In the genomic region with DNA sequence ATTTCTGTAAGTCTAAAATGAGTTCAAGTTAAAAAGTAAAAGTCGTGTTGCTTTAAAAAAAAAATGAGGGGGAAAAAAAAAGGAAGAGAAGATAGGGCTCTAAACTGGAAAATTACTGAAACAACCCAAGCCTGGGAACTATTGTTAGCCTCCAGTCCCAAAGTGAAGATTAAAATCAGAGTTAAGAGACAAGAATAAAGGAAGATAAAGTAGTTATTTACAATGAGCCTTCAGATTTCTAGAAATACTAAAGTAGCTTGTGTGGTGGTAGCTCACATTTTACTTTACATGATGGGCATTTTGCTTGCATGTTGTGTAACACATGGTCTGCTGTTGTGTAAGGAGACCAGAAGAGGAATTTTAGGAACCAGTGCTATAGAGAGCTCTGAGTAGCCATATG, we compare ENCODE assay signal across 25 mouse cellular contexts.
DNase-seq lines count a peak whose midpoint lies in the region; ATAC-seq and TF ChIP-seq lines count a peak whose summit lies in the region.
"Had no signal": no experiment of that assay in that cellular context is flagged by ENCODE, and none has a peak within 500 bp of the region (broad histone marks: within the 10 kb centered on the region; RNA-seq: fewer than 3 reads in every experiment).

No protein-coding gene starts in this region.

- H3K27ac ChIP-seq in left cerebral cortex, adult 2 months, result peak overlapping the region; percentile 76
- H3K27ac ChIP-seq: forebrain, embryonic 10.5 days; forebrain, embryonic 13.5 days; heart, embryonic 10.5 days; heart, embryonic 13.5 days; hindbrain, embryonic 14.5 days had no signal

- peak; percentile 91 for ATAC-seq in frontal cortex, adult (ENCODE audit: low TSS enrichment)
- peak; percentile 31; the same call in 1 of the 2 replicates for ATAC-seq in megakaryocyte progenitor cell, adult 5-6 weeks (replicated peaks; ENCODE audit: poor library complexity)
- ATAC-seq: activated CD4-positive, CD25-positive, alpha-beta regulatory T cell, adult 4 months; forebrain, embryonic 13.5 days; forebrain, embryonic 16.5 days; intestine, postnatal 0 days had no signal

- no peak overlapping the region for H3K4me3 ChIP-seq in left cerebral cortex, adult 2 months
- H3K4me3 ChIP-seq: forebrain, embryonic 10.5 days; forebrain, embryonic 13.5 days; heart, embryonic 10.5 days; heart, embryonic 13.5 days had no signal

- no peak for DNase-seq in frontal cortex, postnatal 10 days (ENCODE audit: low spot score in 2 of 2)
- DNase-seq in left cerebral cortex, adult 2 months (ENCODE audit: extremely low spot score in 1 of 2, low spot score in 2 of 2), result no peak
- DNase-seq in left cerebral cortex, adult 11 months (ENCODE audit: low spot score), result no peak
- no peak for DNase-seq in cerebellum, adult 11 months
- DNase-seq: adrenal gland, postnatal 14 days; cerebellum, adult 2 months; cerebellum, adult 9-11 months; cerebellum, postnatal 25 days; embryo, embryonic 11 days; gastrocnemius, postnatal 10 days; gastrocnemius, postnatal 36 days; heart, adult 11 months; heart, postnatal 14 days; heart, postnatal 4 days; kidney, adult 2 months had no signal

- no peak for TF ChIP-seq CTCF in left cerebral cortex, adult 2 months (IDR thresholded peaks at IDR 0.05)

- intact Hi-C loops in left cerebral cortex, adult 2 months (cut with DNase I), result no loop called here
